Mouse (Mus musculus): ENCODE measurements around the gene Slc22a3. TPM values are rescaled to one million over a fixed set of nuclear protein-coding genes. Genes with fewer than 3 reads are reported as not detected.

Gene Slc22a3
- total and polyA plus RNA-seq, 2 experiments = 2.3 to 2.5 TPM

DNA sequence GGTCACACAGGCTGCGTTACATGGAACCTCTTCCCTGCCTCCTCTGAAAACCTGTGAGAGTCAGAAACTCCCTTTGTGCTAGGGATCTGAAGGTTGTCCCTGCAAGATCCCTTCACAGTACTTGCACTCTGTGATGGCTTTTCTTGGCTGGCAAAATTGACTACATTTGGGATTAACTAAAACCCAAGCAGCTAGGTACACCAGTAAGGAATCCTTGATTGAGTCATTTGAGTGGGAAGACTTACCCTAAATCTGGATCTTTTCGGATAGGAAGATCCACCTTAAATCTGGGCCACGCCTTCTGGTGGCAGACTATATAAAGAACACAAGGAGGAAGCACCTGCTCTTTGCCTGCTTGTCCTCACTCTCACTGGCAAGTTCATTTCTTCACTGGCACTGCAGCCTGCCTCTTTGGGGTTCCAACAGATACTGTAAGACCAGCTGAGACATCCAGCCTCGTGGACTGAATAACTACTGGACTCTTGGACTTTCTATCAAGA is 41.0 kb downstream of the Slc22a3 start:
- H3K79me2 ChIP-seq (ENCODE audit: control insufficient read depth, insufficient read depth, low read length) = no peaks in the 10 kb centered on the region
- no peaks in the 10 kb centered on the region for H3K27me3 ChIP-seq (ENCODE audit: control insufficient read depth, insufficient read depth, low read length)
- 74% methylated on average over 4 of the region's 4 CpGs for WGBS
- H3K9ac ChIP-seq (ENCODE audit: low read depth, low read length) = no peak overlapping the region
- no peak overlapping the region for H3K27ac ChIP-seq (replicated peaks; ENCODE audit: insufficient read depth, low read depth, low read length)
- no peaks in the 10 kb centered on the region for H3K4me1 ChIP-seq (ENCODE audit: control insufficient read depth, insufficient read depth, low read length)
- no peak for TF ChIP-seq CTCF (IDR thresholded peaks at IDR 0.05; ENCODE audit: low read depth, low read length)
- no peak for TF ChIP-seq POLR2A (IDR thresholded peaks at IDR 0.05; ENCODE audit: extremely low read depth, insufficient read depth, low read length)
- no peaks in the 10 kb centered on the region for H3K36me3 ChIP-seq (ENCODE audit: control insufficient read depth, insufficient read depth, low read length)
- no peak overlapping the region for H3K4me3 ChIP-seq (ENCODE audit: insufficient read depth, low read depth, low read length)
- DNase-seq (ENCODE audit: extremely low read depth, low read depth, low spot score) = no peak

DNA sequence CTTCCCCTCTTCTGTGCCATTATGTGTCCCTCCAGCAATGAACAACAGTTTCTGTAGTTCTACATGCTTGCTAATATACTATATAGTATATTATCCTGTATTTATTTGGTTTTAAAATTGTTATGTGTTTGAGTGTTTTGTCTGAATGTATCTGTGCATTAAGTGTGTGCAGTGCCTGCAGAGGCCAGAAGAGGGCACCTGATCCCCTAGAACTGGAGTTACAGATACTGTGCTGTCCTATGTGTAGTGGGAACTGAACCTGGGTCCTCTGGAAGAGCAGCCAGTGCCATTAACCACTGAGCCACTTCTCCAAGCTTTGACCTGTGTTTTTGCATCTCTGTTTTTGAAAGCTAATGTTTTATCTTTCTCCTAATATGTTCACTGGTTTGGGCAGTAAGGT is 46.3 kb downstream of the Slc22a3 start:
- H3K4me3 ChIP-seq (ENCODE audit: insufficient read depth, low read depth, low read length) = no peak overlapping the region
- TF ChIP-seq POLR2A (IDR thresholded peaks at IDR 0.05; ENCODE audit: extremely low read depth, insufficient read depth, low read length) (no peak), CTCF (IDR thresholded peaks at IDR 0.05; ENCODE audit: low read depth, low read length) (peak; percentile 26; the same call in 1 of the 2 replicates)
- no peaks in the 10 kb centered on the region for H3K4me1 ChIP-seq (ENCODE audit: control insufficient read depth, insufficient read depth, low read length)
- DNase-seq (ENCODE audit: extremely low read depth, low read depth, low spot score) = no peak
- no peak overlapping the region for H3K27ac ChIP-seq (replicated peaks; ENCODE audit: insufficient read depth, low read depth, low read length)
- no peak overlapping the region for H3K9ac ChIP-seq (ENCODE audit: low read depth, low read length)
- no peaks in the 10 kb centered on the region for H3K36me3 ChIP-seq (ENCODE audit: control insufficient read depth, insufficient read depth, low read length)
- peaks cover 2% of the 10 kb centered on the region; the same call in 1 of the 2 replicates for H3K27me3 ChIP-seq (ENCODE audit: control insufficient read depth, insufficient read depth, low read length)
- H3K79me2 ChIP-seq (ENCODE audit: control insufficient read depth, insufficient read depth, low read length) = no peaks in the 10 kb centered on the region

DNA sequence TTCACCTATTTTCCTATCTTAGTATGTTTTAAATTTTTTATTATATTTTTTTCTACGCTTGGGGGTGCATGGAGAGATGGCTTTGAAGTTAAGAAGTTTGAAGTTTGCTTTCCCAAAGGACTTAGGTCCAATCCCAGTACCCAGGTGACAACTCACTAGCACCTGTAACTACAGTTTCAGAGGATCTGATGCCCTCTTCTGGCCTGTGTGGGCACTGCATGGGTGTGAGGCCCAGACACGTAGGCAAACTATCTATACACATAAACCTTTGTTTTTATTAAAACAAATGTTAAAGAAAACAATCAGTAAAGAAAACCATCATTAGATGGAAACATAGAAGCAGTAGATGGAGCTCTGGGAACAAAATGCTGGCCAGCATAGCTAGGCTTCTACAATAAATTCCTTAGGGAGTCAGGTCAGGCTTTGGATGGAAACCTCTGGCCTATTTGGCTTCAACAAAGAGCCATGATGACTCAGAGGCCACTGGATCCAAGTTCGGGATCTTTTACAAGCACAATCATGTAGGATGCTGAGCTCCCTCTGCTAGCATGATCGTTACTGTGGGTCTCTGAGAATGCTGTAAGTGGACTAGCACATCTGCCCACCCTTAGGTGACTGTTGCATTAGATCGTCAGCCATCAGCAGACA is 52.2 kb downstream of the Slc22a3 start:
- Histone ChIP-seq H3K4me3 (ENCODE audit: insufficient read depth, low read depth, low read length) (no peak overlapping the region), H3K4me1 (ENCODE audit: control insufficient read depth, insufficient read depth, low read length) (no peaks in the 10 kb centered on the region; the same call in none of the 2 replicates), H3K27me3 (ENCODE audit: control insufficient read depth, insufficient read depth, low read length) (peaks cover 2% of the 10 kb centered on the region; the same call in 1 of the 2 replicates), H3K27ac (replicated peaks; ENCODE audit: insufficient read depth, low read depth, low read length) (no peak overlapping the region), H3K9ac (ENCODE audit: low read depth, low read length) (no peak overlapping the region), H3K36me3 (ENCODE audit: control insufficient read depth, insufficient read depth, low read length) (no peaks in the 10 kb centered on the region), H3K79me2 (ENCODE audit: control insufficient read depth, insufficient read depth, low read length) (no peaks in the 10 kb centered on the region)
- 66% methylated on average over 5 of the region's 5 CpGs for WGBS
- peak; percentile 30 for DNase-seq (ENCODE audit: extremely low read depth, low read depth, low spot score)
- no peak for TF ChIP-seq POLR2A (IDR thresholded peaks at IDR 0.05; ENCODE audit: extremely low read depth, insufficient read depth, low read length)
- peak; percentile 79 for TF ChIP-seq CTCF (IDR thresholded peaks at IDR 0.05; ENCODE audit: low read depth, low read length)

DNA sequence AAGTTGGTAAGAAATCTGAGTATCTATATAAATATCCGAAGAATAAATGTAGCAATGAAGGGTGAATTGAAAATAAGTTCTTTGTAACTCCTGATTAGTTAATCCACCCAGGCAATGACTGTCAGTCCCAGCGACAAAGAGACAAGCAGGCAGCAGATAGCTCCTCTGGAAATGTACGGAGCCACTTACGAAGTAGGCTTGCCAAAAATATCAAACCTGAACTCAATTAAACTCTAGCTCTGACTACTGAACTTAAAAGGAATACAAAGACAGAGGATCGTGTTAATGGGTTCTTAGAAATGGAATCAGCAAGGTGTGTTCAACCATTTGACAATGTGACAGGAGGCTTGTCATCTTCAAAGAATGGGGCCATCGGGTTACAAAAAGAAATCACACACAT is 53.8 kb downstream of the Slc22a3 start:
- no peak overlapping the region for H3K4me3 ChIP-seq (ENCODE audit: insufficient read depth, low read depth, low read length)
- H3K79me2 ChIP-seq (ENCODE audit: control insufficient read depth, insufficient read depth, low read length) = no peaks in the 10 kb centered on the region
- no peak overlapping the region for H3K9ac ChIP-seq (ENCODE audit: low read depth, low read length)
- TF ChIP-seq POLR2A (IDR thresholded peaks at IDR 0.05; ENCODE audit: extremely low read depth, insufficient read depth, low read length) = no peak
- no peak for TF ChIP-seq CTCF (IDR thresholded peaks at IDR 0.05; ENCODE audit: low read depth, low read length)
- H3K27ac ChIP-seq (replicated peaks; ENCODE audit: insufficient read depth, low read depth, low read length) = no peak overlapping the region
- H3K36me3 ChIP-seq (ENCODE audit: control insufficient read depth, insufficient read depth, low read length) = no peaks in the 10 kb centered on the region
- 88% methylated on average over 6 of the region's 6 CpGs for WGBS
- H3K27me3 ChIP-seq (ENCODE audit: control insufficient read depth, insufficient read depth, low read length) = no peaks in the 10 kb centered on the region
- H3K4me1 ChIP-seq (ENCODE audit: control insufficient read depth, insufficient read depth, low read length) = no peaks in the 10 kb centered on the region; the same call in none of the 2 replicates
- DNase-seq (ENCODE audit: extremely low read depth, low read depth, low spot score) = no peak

DNA sequence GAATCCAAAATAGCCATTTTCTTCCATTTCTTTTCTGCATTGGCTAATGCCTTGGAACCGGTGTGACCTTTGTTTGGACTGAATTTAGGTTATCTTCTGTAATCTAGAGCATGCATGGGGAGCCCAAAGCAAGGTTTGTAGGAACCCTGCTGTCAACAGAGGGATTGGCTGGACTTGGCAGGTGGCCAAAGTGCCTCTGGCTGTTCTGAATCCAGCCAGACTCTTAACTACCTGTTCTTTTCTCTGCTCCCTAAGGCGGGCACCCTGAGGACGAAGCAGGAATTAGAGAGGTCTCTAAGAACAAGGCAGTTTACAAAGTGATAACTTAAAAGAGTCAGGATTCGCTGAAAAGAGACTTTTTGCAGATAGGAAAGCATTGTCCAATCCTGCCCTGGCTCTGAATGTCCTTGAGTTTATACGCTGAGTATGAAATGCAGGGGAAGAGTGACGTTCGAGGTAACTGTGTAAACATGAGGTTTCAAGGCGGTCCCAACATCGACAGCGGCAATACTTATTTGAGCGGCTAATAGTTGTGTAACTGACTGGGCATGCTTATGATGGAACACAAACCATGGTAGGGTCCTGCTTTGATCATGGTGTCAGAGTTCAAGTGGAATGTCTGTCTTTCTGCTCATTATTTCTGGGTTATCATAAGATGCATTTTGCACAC is 54.5 kb downstream of the Slc22a3 start:
- TF ChIP-seq CTCF (IDR thresholded peaks at IDR 0.05; ENCODE audit: low read depth, low read length) (no peak), POLR2A (IDR thresholded peaks at IDR 0.05; ENCODE audit: extremely low read depth, insufficient read depth, low read length) (no peak)
- Histone ChIP-seq H3K4me1 (ENCODE audit: control insufficient read depth, insufficient read depth, low read length) (no peaks in the 10 kb centered on the region; the same call in none of the 2 replicates), H3K36me3 (ENCODE audit: control insufficient read depth, insufficient read depth, low read length) (no peaks in the 10 kb centered on the region), H3K79me2 (ENCODE audit: control insufficient read depth, insufficient read depth, low read length) (no peaks in the 10 kb centered on the region), H3K9ac (ENCODE audit: low read depth, low read length) (no peak overlapping the region), H3K4me3 (ENCODE audit: insufficient read depth, low read depth, low read length) (no peak overlapping the region), H3K27ac (replicated peaks; ENCODE audit: insufficient read depth, low read depth, low read length) (no peak overlapping the region), H3K27me3 (ENCODE audit: control insufficient read depth, insufficient read depth, low read length) (no peaks in the 10 kb centered on the region)
- peak; percentile 38 for DNase-seq (ENCODE audit: extremely low read depth, low read depth, low spot score)
- 33% methylated on average over 11 of the region's 11 CpGs for WGBS

DNA sequence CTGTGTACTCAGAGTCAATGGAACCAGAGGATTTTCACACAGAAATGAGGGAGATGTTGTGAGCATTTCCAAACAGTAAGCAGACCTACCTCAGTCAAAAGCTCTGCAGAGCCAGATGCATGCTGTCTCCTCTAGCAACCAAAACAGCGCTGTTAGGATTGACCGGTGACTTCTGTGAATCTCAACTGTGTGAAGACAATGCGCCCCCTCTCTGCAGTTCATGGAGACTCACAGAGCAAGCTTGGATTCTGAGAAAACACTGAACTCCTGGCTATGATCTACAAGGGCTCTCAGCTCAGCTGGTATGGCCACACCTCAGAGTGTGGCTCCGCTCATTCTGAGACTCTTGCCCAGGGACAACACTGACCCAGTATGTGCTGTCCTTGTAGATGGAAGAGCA is 56.3 kb downstream of the Slc22a3 start:
- H3K79me2 ChIP-seq (ENCODE audit: control insufficient read depth, insufficient read depth, low read length) = no peaks in the 10 kb centered on the region
- H3K27ac ChIP-seq (replicated peaks; ENCODE audit: insufficient read depth, low read depth, low read length) = no peak overlapping the region
- no peak overlapping the region for H3K4me3 ChIP-seq (ENCODE audit: insufficient read depth, low read depth, low read length)
- H3K9ac ChIP-seq (ENCODE audit: low read depth, low read length) = no peak overlapping the region
- H3K36me3 ChIP-seq (ENCODE audit: control insufficient read depth, insufficient read depth, low read length) = no peaks in the 10 kb centered on the region
- DNase-seq (ENCODE audit: extremely low read depth, low read depth, low spot score) = no peak
- no peaks in the 10 kb centered on the region; the same call in none of the 2 replicates for H3K4me1 ChIP-seq (ENCODE audit: control insufficient read depth, insufficient read depth, low read length)
- TF ChIP-seq POLR2A (IDR thresholded peaks at IDR 0.05; ENCODE audit: extremely low read depth, insufficient read depth, low read length) = no peak
- TF ChIP-seq CTCF (IDR thresholded peaks at IDR 0.05; ENCODE audit: low read depth, low read length) = no peak
- 56% methylated on average over 4 of the region's 4 CpGs for WGBS
- no peaks in the 10 kb centered on the region for H3K27me3 ChIP-seq (ENCODE audit: control insufficient read depth, insufficient read depth, low read length)
